Mouse (Mus musculus): ENCODE results near the gene Gm3182.
"Not testable (repeated sequence)": the region's sequence is repeated elsewhere in the genome, so short reads cannot be mapped to it uniquely, and the experiment has no call there.

The Gm3182 gene

GRCm38 (mm10) chr14:4481445-4481844 lies at the start of gene Gm3182:
TSS of gene Gm3182 (plus strand) at chr14:4481745.
- DNase-seq (ENCODE audit: low read depth, low spot score), result not testable (repeated sequence)

- DNase-seq (ENCODE audit: low read depth, low spot score), result not testable (repeated sequence)
Observed at GRCm38 (mm10) chr14:4499425-4499824, 17.9 kb downstream of the Gm3182 start.
